Mouse (Mus musculus) testis, adult 2 months (tissue): ENCODE results near the gene Sde2. TPM values are rescaled to one million over a fixed set of nuclear protein-coding genes. Genes with fewer than 3 reads are reported as not detected.
A peak's percentile ranks its signal among the peaks of the same experiment; 100 is the strongest.

ENCODE experiments used
- H3K27ac ChIP-seq: fragments of 200-500 bp; 2 replicates; pipeline ENCODE4 v1.5.1; 2012; ENCODE audit warnings: low read depth, low read length; ENCODE audit not compliant: control insufficient read depth, insufficient read depth
- H3K27me3 ChIP-seq: fragments of 200-500 bp; 2 replicates; pipeline ENCODE4 v1.6.1; 2012; ENCODE audit warnings: mild to moderate bottlenecking, low read length, moderate library complexity; ENCODE audit not compliant: control insufficient read depth, insufficient read depth
- H3K36me3 ChIP-seq: fragments of 200-500 bp; 2 replicates; pipeline ENCODE4 v1.6.1; 2012; ENCODE audit warnings: mild to moderate bottlenecking, low read length; ENCODE audit not compliant: control insufficient read depth, insufficient read depth
- H3K4me1 ChIP-seq: fragments of 200-500 bp; 2 replicates; pipeline ENCODE4 v1.6.1; 2012; ENCODE audit warnings: low read length; ENCODE audit not compliant: control insufficient read depth, insufficient read depth
- H3K4me3 ChIP-seq: fragments of 200-500 bp; 2 replicates; pipeline ENCODE4 v1.5.1; 2012; ENCODE audit warnings: low read depth, mild to moderate bottlenecking, low read length, moderate library complexity, mixed read lengths; ENCODE audit not compliant: control insufficient read depth
- CTCF ChIP-seq: fragments of 200-500 bp; IDR thresholded peaks from 2 replicates; pipeline ENCODE4 v1.5.1; 2012; ENCODE audit warnings: low read depth, mild to moderate bottlenecking, inconsistent platforms, low read length, moderate library complexity; ENCODE audit not compliant: control insufficient read depth, insufficient read depth, insufficient replicate concordance
- POLR2A ChIP-seq: fragments of 200-500 bp; IDR thresholded peaks from 2 replicates; pipeline ENCODE4 v1.6.1; 2012; ENCODE audit warnings: low read depth, mild to moderate bottlenecking, inconsistent platforms, low read length, moderate library complexity; ENCODE audit not compliant: control insufficient read depth
- polyA plus RNA-seq: library from polyadenylated mRNA; depleted of rRNA; stranded (reverse); fragments of >200 nt; gene quantifications from 2 replicates; pipeline ENCODE4 v1.2.3, GENCODE M21; 2012

The Sde2 gene
- polyA plus RNA-seq, 1 experiment: 11.1 TPM

- peak within 1 kb of the TSS; percentile 89 for H3K4me3 ChIP-seq
- H3K4me1 ChIP-seq: peaks cover 14% of the 10 kb centered on the region
- peak within 1 kb of the TSS; percentile 79 for H3K27ac ChIP-seq
- H3K36me3 ChIP-seq: no peaks in the 10 kb centered on the region
- H3K27me3 ChIP-seq: no peaks in the 10 kb centered on the region
- TF ChIP-seq POLR2A (peak; percentile 73; the same call in 1 of the 2 replicates), CTCF (peak; percentile 9; the same call in 1 of the 2 replicates)
Measured at GRCm38 (mm10) chr1:180904039-180904814, 53.3 kb downstream of the Sde2 start, which contains the start of gene Pycr2. Pycr2 (plus strand) TSS chr1:180904293.

- peak overlapping the region; percentile 89 for H3K4me3 ChIP-seq
- peak overlapping the region; percentile 59; the same call in 1 of the 2 replicates for H3K27ac ChIP-seq
- TF ChIP-seq POLR2A (no peak), CTCF (no peak)
- H3K27me3 ChIP-seq: no peaks in the 10 kb centered on the region
- H3K4me1 ChIP-seq: peaks cover 14% of the 10 kb centered on the region
- no peaks in the 10 kb centered on the region for H3K36me3 ChIP-seq
Measured at GRCm38 (mm10) chr1:180904815-180905080, 53.8 kb downstream of the Sde2 start.

- Histone ChIP-seq H3K4me3 (no peak overlapping the region), H3K36me3 (no peaks in the 10 kb centered on the region), H3K27me3 (no peaks in the 10 kb centered on the region), H3K27ac (no peak overlapping the region), H3K4me1 (peaks cover 14% of the 10 kb centered on the region)
- TF ChIP-seq POLR2A: no peak
- no peak for TF ChIP-seq CTCF
Measured at GRCm38 (mm10) chr1:180905307-180905706, 54.4 kb downstream of the Sde2 start.

GRCm38 (mm10) chr1:180905876-180906275, 54.9 kb downstream of the Sde2 start:
- H3K36me3 ChIP-seq: no peaks in the 10 kb centered on the region
- no peak for TF ChIP-seq CTCF
- no peak for TF ChIP-seq POLR2A
- peaks cover 14% of the 10 kb centered on the region for H3K4me1 ChIP-seq
- no peaks in the 10 kb centered on the region for H3K27me3 ChIP-seq
- no peak overlapping the region for H3K27ac ChIP-seq
- no peak overlapping the region for H3K4me3 ChIP-seq

GRCm38 (mm10) chr1:180906461-180907147, 55.7 kb downstream of the Sde2 start:
- Histone ChIP-seq H3K36me3 (no peaks in the 10 kb centered on the region), H3K4me1 (peaks cover 14% of the 10 kb centered on the region), H3K4me3 (no peak overlapping the region), H3K27me3 (no peaks in the 10 kb centered on the region), H3K27ac (no peak overlapping the region)
- TF ChIP-seq CTCF: no peak
- TF ChIP-seq POLR2A: no peak

GRCm38 (mm10) chr1:180911138-180911537, 60.2 kb downstream of the Sde2 start:
- Histone ChIP-seq H3K4me1 (no peaks in the 10 kb centered on the region), H3K27ac (no peak overlapping the region), H3K4me3 (peak overlapping the region; percentile 27), H3K36me3 (no peaks in the 10 kb centered on the region), H3K27me3 (no peaks in the 10 kb centered on the region)
- no peak for TF ChIP-seq CTCF
- no peak for TF ChIP-seq POLR2A

- Histone ChIP-seq H3K4me3 (peak overlapping the region; percentile 62), H3K27ac (no peak overlapping the region)
Measured at GRCm38 (mm10) chr1:180911653-180912287, 60.8 kb downstream of the Sde2 start.

More at GRCm38 (mm10) chr1:180911653-180912287, 60.8 kb downstream of the Sde2 start:
- no peaks in the 10 kb centered on the region for H3K27me3 ChIP-seq
- TF ChIP-seq POLR2A (no peak), CTCF (no peak)
- no peaks in the 10 kb centered on the region for H3K36me3 ChIP-seq
- H3K4me1 ChIP-seq: no peaks in the 10 kb centered on the region
